In genomic region chr2:170410677-170411489, GRCm38 (mm10) we compare ENCODE assay signal across 11 mouse cellular contexts. TPM values are rescaled to one million over a fixed set of nuclear protein-coding genes. Genes with fewer than 3 reads are reported as not detected.
DNase-seq lines count a peak whose midpoint lies in the region; ATAC-seq and TF ChIP-seq lines count a peak whose summit lies in the region.
"Had no signal": no experiment of that assay in that cellular context is flagged by ENCODE, and none has a peak within 500 bp of the region (broad histone marks: within the 10 kb centered on the region; RNA-seq: fewer than 3 reads in every experiment).

No protein-coding gene starts in this region.

- WGBS in heart, embryonic 13.5 days = 17% methylated on average over 23 of the region's 23 CpGs
- 39% methylated on average over 23 of the region's 23 CpGs for WGBS in midbrain, embryonic 11.5 days

- no peak for ATAC-seq in heart, embryonic 13.5 days (ENCODE audit: extremely low read depth, insufficient number of reproducible peaks, low FRiP score, low TSS enrichment)
- ATAC-seq in midbrain, embryonic 11.5 days (ENCODE audit: low FRiP score) = peak; percentile 54; the same call in 1 of the 2 replicates

- TF ChIP-seq CTCF in brain, embryonic 14.5 days (IDR thresholded peaks at IDR 0.05; ENCODE audit: borderline replicate concordance, extremely low read depth, insufficient read depth, insufficient read length) = no peak

- no peak for TF ChIP-seq POLR2A in brain, embryonic 14.5 days (IDR thresholded peaks at IDR 0.05; ENCODE audit: borderline replicate concordance, extremely low read depth, insufficient read depth, insufficient read length, poor library complexity, severe bottlenecking)

- no peaks in the 10 kb centered on the region for H3K36me3 ChIP-seq in heart, embryonic 13.5 days
- no peaks in the 10 kb centered on the region for H3K36me3 ChIP-seq in midbrain, embryonic 11.5 days (ENCODE audit: control insufficient read depth, insufficient read depth, low read length)

- peak overlapping the region; percentile 22; the same call in 1 of the 2 replicates for H3K4me3 ChIP-seq in heart, embryonic 13.5 days
- H3K4me3 ChIP-seq in midbrain, embryonic 11.5 days (ENCODE audit: low read depth, low read length) = peak overlapping the region; percentile 13; the same call in 1 of the 2 replicates

- intact Hi-C loops in heart, postnatal 25 days (cut with DNase I) = no loop called here

- no peaks in the 10 kb centered on the region for H3K9me3 ChIP-seq in heart, embryonic 13.5 days
- no peaks in the 10 kb centered on the region for H3K9me3 ChIP-seq in midbrain, embryonic 11.5 days (ENCODE audit: control insufficient read depth, low read length)

- peak overlapping the region; percentile 57 for H3K4me2 ChIP-seq in heart, embryonic 13.5 days
- H3K4me2 ChIP-seq in midbrain, embryonic 11.5 days = peak overlapping the region; percentile 39

- no peak for DNase-seq in heart, postnatal 25 days (ENCODE audit: low spot score)
- peak; percentile 56 for DNase-seq in brain, embryonic 14.5 days (ENCODE audit: low read depth)
- peak; percentile 65 for DNase-seq in forelimb bud, embryonic 11.5 days (ENCODE audit: low read depth, low spot score)
- DNase-seq in midbrain, embryonic 11.5 days (ENCODE audit: low spot score, missing footprints) = peak; percentile 87
- DNase-seq in adrenal gland, postnatal 36 days = no peak
- no peak for DNase-seq in adrenal gland, postnatal 4 days (ENCODE audit: low spot score in 2 of 2)
- no peak for DNase-seq in thymus, postnatal 25 days
- DNase-seq: cerebellum, adult 11-12 months; gastrocnemius, postnatal 14 days; right cerebral cortex, postnatal 4 days had no signal

- no peak overlapping the region for H3K27ac ChIP-seq in heart, embryonic 13.5 days (replicated peaks)
- no peak overlapping the region for H3K27ac ChIP-seq in midbrain, embryonic 11.5 days (ENCODE audit: low read depth, low read length)

- peaks cover 86% of the 10 kb centered on the region for H3K27me3 ChIP-seq in heart, embryonic 13.5 days (replicated peaks)
- peaks cover 2% of the 10 kb centered on the region; the same call in 1 of the 2 replicates for H3K27me3 ChIP-seq in midbrain, embryonic 11.5 days (ENCODE audit: control insufficient read depth, insufficient read depth, low read length)

- H3K4me1 ChIP-seq in heart, embryonic 13.5 days = peaks cover 18% of the 10 kb centered on the region
- no peaks in the 10 kb centered on the region for H3K4me1 ChIP-seq in midbrain, embryonic 11.5 days (ENCODE audit: control insufficient read depth, insufficient read depth, low read length)

- peak overlapping the region; percentile 58 for H3K9ac ChIP-seq in heart, embryonic 13.5 days
- peak overlapping the region; percentile 41 for H3K9ac ChIP-seq in midbrain, embryonic 11.5 days (ENCODE audit: low read length)

RNA-seq across cellular contexts. Expression of gene Bcas1, which starts 16.8 kb away (rescaled TPM):
- 0.92 and 1.2 TPM in 2 replicates for polyA plus RNA-seq in heart, embryonic 13.5 days (2015; fragmentation: Nextera tagmentation; extraction: Ambion mirVana)
- under 1 TPM; 0.11 to 0.23 TPM for total RNA-seq in heart, postnatal 25 days (2021)
- polyA plus RNA-seq in brain, embryonic 14.5 days (2012; rRNA removed) = 3.7 and 9.4 TPM in 2 replicates
- 2.4 and 2.7 TPM in 2 replicates for polyA plus RNA-seq in midbrain, embryonic 11.5 days (2014; fragmentation: Nextera tagmentation; extraction: Ambion mirVana)
- total RNA-seq in adrenal gland, postnatal 36 days (2021) = under 1 TPM; 0.20 to 0.63 TPM
- 1 to 10 TPM in 1 of 2 experiments, under 1 TPM in 1; 0.48 to 1.2 TPM for total RNA-seq in adrenal gland, postnatal 4 days (2021)

Comparison
In these comparisons a context has a peak if more than half of its experiments do, and no peak if none do; other contexts are left out.
1. DNase-seq: peak in brain, embryonic 14.5 days (single experiment), forelimb bud, embryonic 11.5 days (single experiment) and midbrain, embryonic 11.5 days (single experiment); none in heart, postnatal 25 days (single experiment), adrenal gland, postnatal 36 days (0 of 2), adrenal gland, postnatal 4 days (0 of 2) and thymus, postnatal 25 days (single experiment).